Mouse (Mus musculus) E14TG2a.4 (cell line): ENCODE results near the gene Ap3b2.

ENCODE experiments used
- CTCF ChIP-seq: conservative IDR thresholded peaks from 2 replicates; pipeline ENCODE4 v1.5.1; 2014; ENCODE audit warnings: low read length
- NANOG ChIP-seq: IDR thresholded peaks from 2 replicates; pipeline ENCODE4 v1.6.1; 2014; ENCODE audit warnings: borderline replicate concordance, low read length, mixed read lengths
- POU5F1 ChIP-seq: IDR thresholded peaks from 2 replicates; pipeline ENCODE4 v1.6.1; 2014; ENCODE audit warnings: low read length, borderline replicate concordance

DNA sequence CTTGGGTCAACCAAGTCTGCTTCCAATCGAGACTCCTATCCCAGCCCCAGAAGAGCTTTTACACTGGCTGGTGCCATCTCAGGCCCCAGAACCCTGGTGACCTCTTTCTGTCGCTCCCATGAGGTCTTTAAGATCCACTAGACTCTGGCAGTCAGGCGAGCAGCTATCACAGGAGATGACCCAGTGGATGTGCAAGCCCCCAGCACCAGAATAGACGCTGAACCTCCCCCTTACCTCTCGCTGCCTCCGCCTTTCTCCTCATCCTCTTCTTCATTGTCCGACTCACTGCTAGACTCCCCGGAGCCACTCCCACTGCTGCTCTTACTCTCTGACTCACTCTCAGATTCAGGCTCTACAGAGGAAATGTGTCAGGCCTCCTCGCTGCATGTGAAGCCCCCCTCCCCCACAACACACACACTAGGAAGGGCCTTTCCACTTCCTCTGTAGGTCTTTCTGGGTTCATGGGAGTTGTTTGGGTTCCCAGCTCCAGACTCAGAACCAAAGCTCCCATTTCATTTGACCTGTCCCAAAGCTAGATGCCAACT is 28.7 kb downstream of the Ap3b2 start:
- TF ChIP-seq CTCF (no peak), POU5F1 (no peak), NANOG (no peak)
